Mouse (Mus musculus) B cell, adult (primary cell): Measurements from ENCODE around the gene Arl13a. TPM values are rescaled to one million over a fixed set of nuclear protein-coding genes. Genes with fewer than 3 reads are reported as not detected.

Experiments used
- total RNA-seq: library from RNA; stranded (reverse); gene quantifications from 4 replicates; pipeline ENCODE4 v1.2.4, GENCODE M21; 2023; ENCODE audit not compliant: inconsistent age

Arl13a gene
- total RNA-seq = not detected in 4 replicates

GRCm38 (mm10) chrX:134187201-134187600, at the start of gene Arl13a:
TSS of gene Arl13a (plus strand) at chrX:134187501.

GRCm38 (mm10) chrX:134162043-134162720, 25.1 kb upstream of the Arl13a start, which contains the start of gene Xkrx:
TSS of gene Xkrx (minus strand) at chrX:134162076.

GRCm38 (mm10) chrX:134221856-134222255, 34.6 kb downstream of the Arl13a start, which contains the start of gene Nox1:
TSS of gene Nox1 (minus strand) at chrX:134221956.

Other genes starting within 250 kb of the Arl13a start
- 0.51 TPM in 1 of 4 replicates, not detected in the others for gene Sytl4, start 205.7 kb upstream of the Arl13a start, total RNA-seq
- 43.6 to 59.2 TPM (median 51.1 TPM) in 4 replicates for gene Cstf2, start 128.3 kb upstream of the Arl13a start, total RNA-seq
- gene Xkrx, start 25.4 kb upstream of the Arl13a start, total RNA-seq = 22.8 to 27.5 TPM (median 25.5 TPM) in 4 replicates
- gene Nox1, start 34.5 kb downstream of the Arl13a start, total RNA-seq = 0.70 to 3.5 TPM (median 2.6 TPM) in 4 replicates
- gene Trmt2b, start 89.5 kb downstream of the Arl13a start, total RNA-seq = 21.9 to 29.5 TPM (median 27.0 TPM) in 4 replicates
- not detected in 4 replicates for gene Tmem35a, start 107.7 kb downstream of the Arl13a start, total RNA-seq
- gene Cenpi, start 120.6 kb downstream of the Arl13a start, total RNA-seq = 1.4 to 2.8 TPM (median 2.3 TPM) in 4 replicates
- gene Drp2, start 217.1 kb downstream of the Arl13a start, total RNA-seq = not detected in 4 replicates